Mouse (Mus musculus): ENCODE measurements at regions not wholly inside any gene's neighbourhood (a gene's known extent, or its start where the extent isn't known, plus 50 kb on each side); places are given as distances from the start of the nearest gene placed in this dataset.
A peak's percentile ranks its signal among the peaks of the same experiment; 100 is the strongest.

DNA sequence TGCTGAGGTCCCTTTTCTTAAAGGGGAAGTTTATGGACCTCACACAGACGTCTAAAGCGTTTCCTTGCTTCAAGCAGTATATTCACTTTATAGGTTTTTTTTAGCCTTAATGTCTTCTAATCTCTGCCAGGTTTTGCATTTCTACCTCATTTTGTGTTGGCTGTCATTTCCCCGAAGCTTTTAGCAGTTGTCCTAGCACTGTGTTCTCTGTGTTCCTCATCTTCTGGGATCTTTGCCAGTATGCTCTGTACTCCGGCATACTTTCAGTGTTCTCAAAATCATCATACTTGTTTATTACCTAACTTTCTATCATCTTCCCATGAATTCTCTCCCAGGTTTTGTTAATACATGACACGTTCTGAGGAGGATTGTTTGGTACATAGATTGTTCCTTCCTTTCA is 333.5 kb upstream of the Lsamp start:
- no peak for DNase-seq

DNA sequence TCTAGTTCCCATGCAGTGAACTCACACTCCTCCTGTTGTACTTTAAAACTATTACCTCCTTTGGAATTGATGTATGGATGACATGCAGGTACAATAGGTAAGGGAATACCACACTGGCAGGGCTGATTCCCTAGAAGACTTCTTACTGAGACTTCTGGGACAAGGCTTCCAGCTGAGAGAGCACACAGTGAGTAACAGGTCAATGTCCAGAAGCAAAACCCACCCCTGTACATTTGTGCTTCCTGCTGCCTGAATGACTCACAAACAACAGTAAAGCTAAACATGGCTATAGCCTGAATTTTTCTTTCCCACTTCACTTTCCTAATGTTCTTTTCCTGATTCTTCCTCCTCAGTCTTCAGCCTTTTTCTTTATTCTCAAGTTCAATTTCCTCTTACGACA is 316.3 kb upstream of the Lsamp start:
- no peak for DNase-seq

DNA sequence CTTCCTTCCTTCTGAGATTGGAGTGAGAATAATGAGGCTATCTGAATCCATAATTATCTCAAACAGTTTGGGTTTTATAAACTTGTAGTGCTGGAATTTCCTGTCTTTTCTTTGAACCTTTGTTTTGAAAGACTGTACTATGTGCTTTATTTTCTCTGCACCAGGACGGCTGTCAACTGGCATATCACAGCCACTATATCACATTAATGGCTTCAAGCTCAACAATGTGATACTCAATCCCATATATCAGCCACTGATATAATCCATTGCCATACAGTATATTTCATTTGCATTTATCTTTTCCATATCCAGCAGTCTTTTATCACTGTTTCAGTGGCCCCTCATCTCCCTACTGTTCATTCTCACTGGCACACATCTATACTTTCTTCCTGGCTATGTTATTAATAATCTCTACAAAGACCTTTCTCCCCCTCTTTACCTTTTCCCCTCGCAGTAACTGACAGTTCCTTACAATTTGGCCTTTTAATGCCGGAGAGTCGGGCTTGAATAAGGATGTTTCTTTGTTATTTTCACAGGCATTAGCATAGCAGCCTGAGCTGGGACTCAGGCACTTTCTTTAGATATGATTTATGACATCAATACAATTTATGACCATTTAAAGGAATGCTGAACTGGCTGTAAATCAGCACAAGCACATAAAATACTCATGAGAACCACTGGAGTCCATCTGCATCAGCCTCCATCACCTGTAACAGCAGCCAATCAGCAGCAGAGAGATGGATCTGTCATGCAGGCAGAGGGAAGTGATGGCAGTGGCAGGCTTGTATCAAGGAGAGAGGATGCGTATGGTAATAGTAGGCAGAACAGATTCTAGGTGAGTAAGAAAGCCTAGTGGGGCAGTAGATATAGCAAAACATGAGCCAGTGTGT is 311.8 kb upstream of the Lsamp start:
- no peak for DNase-seq

DNA sequence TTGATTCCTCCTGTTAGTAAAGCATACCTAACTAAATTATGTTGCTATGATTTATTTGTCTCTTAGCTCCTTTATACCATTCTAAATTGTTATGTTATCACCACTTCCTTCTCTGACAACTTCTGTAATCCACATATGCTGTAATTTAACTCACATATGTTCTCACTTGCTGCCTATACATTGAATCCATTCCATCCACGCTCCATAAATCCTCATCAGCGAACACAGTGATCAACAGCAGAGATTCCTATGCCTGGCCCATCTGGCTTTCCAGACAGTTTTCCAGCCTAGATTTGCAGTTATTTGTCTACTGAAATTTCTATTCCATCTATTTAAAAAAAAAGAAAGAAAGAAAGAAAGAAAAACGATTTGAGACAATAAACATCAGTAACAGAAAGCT is 308.4 kb upstream of the Lsamp start:
- DNase-seq, result no peak

DNA sequence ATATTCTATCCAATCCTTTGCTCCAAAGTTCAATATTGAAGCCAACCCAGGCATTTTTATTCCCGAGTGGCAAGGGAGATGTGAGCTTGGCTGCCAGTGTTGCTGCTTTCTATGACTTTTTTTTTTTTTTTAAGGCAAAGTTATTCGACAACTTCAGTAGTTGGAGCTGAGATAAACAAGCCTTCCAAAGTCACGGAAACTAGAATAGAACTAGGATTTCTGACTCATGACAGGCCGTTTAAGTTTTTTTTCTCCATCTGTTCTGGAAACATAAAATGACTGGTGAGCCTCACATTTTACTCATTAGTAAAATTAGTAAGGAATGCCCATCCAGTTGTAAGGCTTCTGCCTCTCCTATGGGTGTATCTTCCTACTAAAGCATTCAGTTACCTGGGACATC is 305.9 kb upstream of the Lsamp start:
- DNase-seq, result no peak

DNA sequence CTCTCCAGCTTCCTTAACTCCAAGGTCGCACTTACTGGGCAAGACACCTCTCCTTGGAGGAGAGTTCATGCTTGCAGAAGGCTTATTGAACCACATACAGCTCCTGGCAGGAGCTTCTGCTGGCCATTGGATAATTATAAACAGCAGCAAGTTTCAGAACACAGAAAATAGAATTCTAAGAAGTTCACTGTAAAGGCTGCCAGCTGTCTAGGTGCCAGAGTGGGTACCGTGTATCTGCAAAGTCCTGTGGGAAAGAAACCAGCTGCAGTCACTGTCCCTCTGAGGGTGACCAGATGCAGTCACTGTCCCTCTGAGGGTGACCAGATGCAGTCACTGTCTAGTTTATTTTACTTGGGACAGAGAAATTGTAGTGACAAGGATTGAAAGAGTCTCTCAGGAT is 291.1 kb upstream of the Lsamp start:
- DNase-seq, result no peak

DNA sequence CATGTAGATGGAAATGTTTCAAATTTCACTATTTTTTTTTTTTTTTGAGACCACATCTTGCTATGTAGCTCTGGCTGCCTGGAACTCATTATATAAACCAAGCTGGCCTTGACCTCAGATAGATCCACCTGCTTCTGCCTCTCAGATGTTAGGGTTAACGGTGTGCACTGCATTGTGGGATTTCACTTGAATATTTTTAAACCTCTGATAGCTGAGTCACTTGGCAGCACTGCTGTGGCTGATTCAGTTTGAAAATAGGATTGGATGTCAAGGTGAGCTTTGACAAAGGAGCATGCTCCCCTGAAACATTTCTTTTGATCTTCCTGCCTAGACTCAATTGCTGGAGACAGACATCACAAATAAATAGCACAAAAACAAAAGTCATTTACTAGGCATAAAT is 288.3 kb upstream of the Lsamp start:
- no peak for DNase-seq

DNA sequence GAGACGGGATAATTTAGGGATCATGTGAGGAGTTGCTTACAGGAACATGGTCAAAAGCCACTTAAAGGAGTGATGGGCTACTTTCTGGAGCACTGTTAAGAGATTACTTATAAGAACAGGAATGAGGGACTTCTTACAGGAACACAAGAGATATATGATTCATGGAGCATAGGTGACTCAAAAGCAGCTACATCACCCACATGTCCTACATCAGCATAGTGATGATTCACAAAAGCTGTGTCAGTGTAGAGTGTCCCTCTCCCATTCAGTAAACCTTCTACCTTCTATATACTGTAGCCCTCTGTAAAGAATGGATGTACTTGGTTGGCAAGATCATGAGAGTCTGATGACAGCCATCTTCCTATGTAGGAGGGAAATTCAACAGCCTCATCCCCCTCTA is 285.0 kb upstream of the Lsamp start:
- no peak for DNase-seq

DNA sequence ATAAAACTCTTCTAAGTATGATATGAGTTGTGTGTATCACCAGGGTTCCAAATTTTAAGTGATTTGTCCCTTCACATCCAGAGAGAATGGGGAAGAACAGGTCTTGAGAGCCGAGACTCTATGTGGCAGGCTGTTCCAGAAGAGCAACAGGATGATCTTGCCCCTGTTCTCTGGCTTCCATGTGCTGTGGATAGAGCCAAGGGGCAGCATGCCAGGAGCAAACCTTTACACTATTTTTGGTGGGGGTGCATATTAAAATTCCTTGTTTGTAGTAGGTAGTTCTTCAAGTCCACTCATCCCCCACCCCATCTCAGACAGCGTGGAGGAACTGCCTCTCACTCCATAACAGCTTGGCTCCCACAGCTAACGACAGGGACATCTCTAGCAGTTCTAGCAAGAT is 278.0 kb upstream of the Lsamp start:
- DNase-seq, result no peak

DNA sequence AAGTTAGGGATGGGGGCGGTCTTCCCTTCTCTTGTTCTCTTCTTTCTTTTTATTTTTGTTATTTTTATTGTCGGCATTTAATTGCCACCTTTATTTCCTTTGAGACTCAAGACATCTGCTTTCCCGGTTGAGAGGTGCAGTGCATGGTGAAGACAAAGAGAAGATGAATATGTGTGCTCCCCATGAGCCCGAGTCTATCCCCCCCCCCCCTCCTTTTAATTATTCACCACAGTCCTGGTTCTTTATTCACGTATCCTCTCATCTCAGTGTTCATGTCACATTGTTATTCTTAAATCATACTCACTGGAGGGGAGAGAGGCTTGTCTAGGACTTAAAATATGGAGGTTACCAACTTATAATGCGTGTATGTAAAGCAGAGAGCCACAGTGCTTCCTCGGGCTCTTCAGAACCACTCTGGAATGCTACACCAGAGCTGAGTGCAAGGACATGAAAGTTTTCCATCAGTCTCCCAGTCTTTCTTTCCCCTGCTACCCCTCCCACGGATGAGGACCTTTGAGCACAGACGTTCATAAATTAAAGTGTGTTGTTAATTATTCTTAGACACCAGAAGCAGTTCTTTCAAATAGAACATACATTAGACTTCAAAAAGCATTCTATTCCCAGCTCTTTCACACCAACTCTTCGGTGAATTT is 274.6 kb upstream of the Lsamp start:
- peak; percentile 18 for DNase-seq

DNA sequence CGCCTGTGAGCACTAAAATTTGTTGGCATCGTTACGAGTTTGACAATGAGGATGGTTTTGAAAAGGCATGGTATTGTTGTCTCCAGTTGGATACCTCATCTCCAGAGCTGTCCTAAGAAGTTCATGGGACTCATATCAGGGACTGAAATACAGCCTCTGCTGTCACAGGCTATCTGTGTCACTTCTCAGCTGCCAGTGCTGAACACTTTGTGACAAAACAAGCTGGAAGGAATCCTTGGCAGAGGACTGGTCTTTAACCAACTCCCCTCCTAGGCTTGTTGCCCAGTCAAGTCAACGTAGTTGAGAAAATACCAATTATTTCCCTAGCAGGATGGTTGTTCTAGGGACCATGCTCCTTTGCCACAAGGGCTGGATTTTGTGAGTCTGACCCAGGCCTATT is 256.6 kb upstream of the Lsamp start:
- no peak for DNase-seq

DNA sequence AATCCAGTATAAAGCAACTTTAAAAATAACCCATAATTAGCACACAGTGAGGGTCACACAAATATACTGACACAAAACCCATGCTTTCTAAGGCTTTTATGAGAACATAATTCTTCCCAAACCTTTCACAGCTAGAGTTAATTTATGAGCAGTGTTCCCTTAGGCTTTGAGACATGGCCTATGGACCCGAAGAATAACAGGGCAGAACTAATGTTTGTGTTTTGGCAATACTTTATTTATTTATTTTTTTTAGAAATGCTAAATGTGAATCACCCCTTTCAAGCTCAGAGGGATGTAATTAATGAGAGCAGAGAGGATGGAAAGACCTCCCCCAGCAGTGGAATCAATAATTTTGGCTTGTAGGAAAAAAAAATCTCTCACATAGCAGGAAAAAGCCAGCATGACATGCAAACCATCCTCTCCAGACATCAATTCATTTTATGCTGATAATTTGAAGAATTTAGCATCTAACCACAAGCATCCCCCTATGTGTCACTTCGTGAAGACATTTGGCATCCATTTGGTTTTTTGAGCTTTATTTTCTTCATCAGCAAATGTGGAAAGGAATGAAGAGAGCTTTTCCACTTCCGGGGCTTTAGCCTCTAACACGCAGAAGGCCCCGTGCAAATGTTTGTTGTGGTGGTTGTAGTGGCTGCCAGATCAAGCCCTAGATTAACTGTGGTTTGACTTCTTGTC is 238.0 kb upstream of the Lsamp start:
- peak; percentile 37 for DNase-seq

DNA sequence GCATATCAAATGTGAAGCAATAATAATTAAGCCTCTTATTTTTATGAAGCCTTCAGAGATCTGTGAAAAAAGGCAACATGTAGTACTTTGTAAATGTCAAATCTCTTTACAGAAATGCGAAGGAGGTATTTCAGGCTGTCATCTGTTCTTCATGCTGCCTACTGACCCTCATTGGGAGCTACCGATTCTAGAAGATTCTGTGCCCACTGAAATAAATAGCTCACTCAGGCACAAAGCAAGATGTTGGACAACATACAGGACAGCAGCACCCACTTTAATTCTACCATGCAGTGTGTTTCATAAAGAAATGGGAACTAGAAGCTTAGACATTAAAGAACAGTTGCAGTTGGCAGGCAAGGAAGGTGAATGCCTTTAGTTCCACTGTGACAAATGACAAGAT is 232.4 kb upstream of the Lsamp start:
- no peak for DNase-seq

DNA sequence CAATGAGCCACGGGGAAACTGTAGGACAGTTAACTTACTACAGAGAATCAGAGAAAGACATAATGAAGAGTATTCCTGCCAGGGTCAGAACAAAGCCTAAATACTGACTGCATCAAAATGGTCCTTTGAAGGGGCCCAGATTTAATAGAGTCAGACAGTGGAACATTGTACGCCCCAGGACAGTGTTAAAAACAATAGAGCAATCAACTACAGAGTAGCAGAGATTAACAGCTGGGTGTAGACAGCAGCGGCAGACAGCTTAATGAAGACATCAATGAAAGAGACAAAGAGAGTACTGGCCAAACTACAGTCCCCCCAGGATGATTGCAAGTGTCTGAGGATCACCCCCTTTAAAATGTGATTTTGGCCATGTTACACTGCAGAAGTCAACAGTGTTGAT is 183.1 kb upstream of the Lsamp start:
- DNase-seq, result no peak

DNA sequence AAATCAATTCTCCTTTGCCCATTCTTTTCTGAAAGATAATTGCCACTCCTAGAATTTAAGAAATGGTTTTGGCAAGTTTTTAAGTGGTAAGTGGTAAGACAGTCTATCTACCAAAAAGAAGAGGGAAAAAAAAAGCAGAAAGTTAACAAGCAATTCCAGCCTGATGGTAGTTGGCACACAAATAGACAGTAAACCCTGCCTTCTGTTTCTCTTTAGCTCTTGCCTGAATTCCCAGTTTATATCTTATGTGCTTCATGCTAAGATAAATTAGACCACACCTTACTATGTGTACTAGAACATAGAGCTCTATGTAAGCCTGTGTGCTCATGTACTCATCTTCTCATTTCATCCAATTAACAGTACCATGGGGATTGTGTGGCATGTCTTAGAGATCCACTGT is 164.0 kb upstream of the Lsamp start:
- no peak for DNase-seq

DNA sequence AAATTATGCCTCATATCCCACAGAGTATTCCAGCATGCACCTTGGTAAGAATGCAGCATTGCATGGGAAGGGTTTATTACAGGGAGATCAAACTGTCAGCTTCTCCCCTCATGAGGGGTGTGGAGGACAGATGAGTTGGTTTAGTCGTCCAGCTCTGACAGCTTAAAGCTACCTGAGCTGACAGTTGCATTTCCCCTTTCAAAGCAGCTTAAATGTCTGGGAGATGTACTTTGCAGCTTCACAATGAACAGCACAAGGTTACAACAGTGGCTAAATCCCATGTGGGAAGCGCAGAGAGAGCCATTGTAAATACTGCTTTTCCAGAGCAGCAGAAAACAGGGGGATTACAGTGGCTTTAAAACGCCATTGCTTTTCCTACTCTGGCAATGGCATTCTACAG is 149.9 kb upstream of the Lsamp start:
- no peak for DNase-seq

DNA sequence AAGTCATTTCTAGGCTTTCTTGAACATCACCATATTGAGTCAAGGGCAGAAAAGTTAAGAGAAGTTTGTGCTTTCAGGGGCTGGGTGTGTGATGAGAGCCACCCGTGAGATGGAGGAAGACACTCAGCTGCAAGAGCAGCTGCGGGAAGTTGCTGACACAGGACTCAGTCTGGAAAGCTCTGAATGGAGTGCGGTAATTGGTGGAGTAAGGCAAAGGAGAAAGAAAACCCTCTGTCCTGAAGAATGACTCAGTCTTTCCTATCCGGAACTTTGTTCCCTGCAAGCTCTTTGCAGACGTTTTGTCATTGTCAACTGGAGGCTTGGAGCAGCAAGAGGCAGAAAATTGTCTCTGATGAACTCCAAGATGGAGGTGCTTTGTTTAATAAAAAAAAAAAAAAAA is 102.6 kb upstream of the Lsamp start:
- DNase-seq, result no peak

DNA sequence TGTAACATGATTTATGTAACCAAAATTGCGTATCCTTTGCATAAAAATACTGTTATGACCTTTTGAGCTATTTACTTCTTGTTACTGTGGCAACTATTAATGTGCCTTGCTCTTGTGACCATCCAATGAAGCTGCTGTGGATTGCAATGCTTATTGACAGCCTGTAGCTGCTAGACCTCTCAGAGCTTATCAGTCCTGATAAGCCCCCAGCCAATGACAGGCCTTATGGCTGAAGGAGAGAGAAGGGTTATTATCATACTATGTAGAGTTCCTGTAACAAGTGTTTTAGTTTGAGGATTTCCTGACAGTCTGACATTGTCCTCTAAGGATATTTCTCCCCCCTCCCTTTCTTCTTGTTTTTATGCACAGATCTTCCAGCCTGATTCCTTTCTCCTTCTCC is 96.2 kb upstream of the Lsamp start:
- DNase-seq, result no peak
